Mouse (Mus musculus) lung, adult 2 months (tissue): ENCODE results near the gene Gbp4.

Experiments used
- CTCF ChIP-seq: fragments of 200-500 bp; IDR thresholded peaks from 2 replicates; pipeline ENCODE4 v1.5.1; 2011; ENCODE audit warnings: mild to moderate bottlenecking, low read length, control low read depth; ENCODE audit not compliant: insufficient read depth
- POLR2A ChIP-seq: fragments of 200-500 bp; IDR thresholded peaks from 2 replicates; pipeline ENCODE4 v1.6.1; 2011; ENCODE audit warnings: low read depth, mild to moderate bottlenecking, control low read depth, low read length, borderline replicate concordance; ENCODE audit errors: extremely low read depth

DNA sequence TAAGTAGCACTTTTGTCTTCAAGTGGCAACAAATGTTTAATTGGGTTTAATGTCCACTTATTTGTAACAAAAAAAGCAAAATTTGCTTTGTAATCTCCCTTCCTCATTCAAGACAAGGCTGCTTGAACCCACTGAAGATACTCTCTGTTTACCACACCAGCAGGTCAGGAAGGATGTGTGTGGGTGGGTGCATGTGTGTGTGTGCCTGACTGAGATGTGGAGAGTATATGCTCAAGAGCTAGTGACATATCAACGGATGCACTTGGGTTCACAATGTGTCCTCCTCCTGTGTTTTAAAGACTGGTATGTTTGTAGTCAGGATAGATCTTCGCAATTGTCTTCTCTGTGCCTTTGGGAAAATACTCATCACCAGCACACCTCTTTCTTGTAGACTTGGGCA is 24.7 kb downstream of the Gbp4 start:
- no peak for TF ChIP-seq POLR2A
- no peak for TF ChIP-seq CTCF
